Mouse (Mus musculus): ENCODE measurements around the gene Sipa1. TPM values are rescaled to one million over a fixed set of nuclear protein-coding genes. Genes with fewer than 3 reads are reported as not detected.
"Not testable (repeated sequence)": the region's sequence is repeated elsewhere in the genome, so short reads cannot be mapped to it uniquely, and the experiment has no call there.

The Sipa1 gene
- total and polyA plus RNA-seq, 3 experiments = 10.3 to 88.4 (median 33.7) TPM

- TF ChIP-seq GATA1 (IDR thresholded peaks at IDR 0.05; ENCODE audit: borderline replicate concordance, low read length) (no peak), GATA2 (IDR thresholded peaks at IDR 0.05; ENCODE audit: borderline replicate concordance, low read depth, low read length) (no peak), TAL1 (conservative IDR thresholded peaks at IDR 0.05; ENCODE audit: low read depth, low read length) (no peak), POLR2AphosphoS5 (IDR thresholded peaks at IDR 0.05; ENCODE audit: insufficient replicate concordance, low read depth, low read length) (no peak), CTCF (IDR thresholded peaks at IDR 0.05; ENCODE audit: low read depth, low read length) (no peak)
- H3K4me3 ChIP-seq (ENCODE audit: low read depth, low read length) = peak within 1 kb of the TSS; percentile 86
- DNase-seq (ENCODE audit: low spot score) (peak; percentile 95), ATAC-seq (ENCODE audit: extremely low read depth, insufficient number of reproducible peaks, low FRiP score, poor library complexity, severe bottlenecking) (peak; percentile 72)
- H3K36me3 ChIP-seq (replicated peaks) = peaks cover 73% of the 10 kb centered on the region
- H3K4me1 ChIP-seq (ENCODE audit: insufficient read depth, low read depth, low read length) = peaks cover 67% of the 10 kb centered on the region
- no peaks in the 10 kb centered on the region for H3K9me3 ChIP-seq (replicated peaks)
- no peaks in the 10 kb centered on the region for H3K27me3 ChIP-seq (ENCODE audit: insufficient read depth, low read length)
These were observed 24.9 kb upstream of the Sipa1 start, which contains the start of the genes Map3k11 and Pcnx3 for GRCm38 (mm10) chr19:5688200-5689087. Gene Map3k11, plus strand, starts transcription at chr19:5688742. Gene Pcnx3, minus strand, starts transcription at chr19:5688908.

GRCm38 (mm10) chr19:5687738-5688137, 24.2 kb upstream of the Sipa1 start:
- DNase-seq (ENCODE audit: low spot score) (no peak), ATAC-seq (ENCODE audit: extremely low read depth, insufficient number of reproducible peaks, low FRiP score, poor library complexity, severe bottlenecking) (no peak)
- H3K9me3 ChIP-seq (replicated peaks) = no peaks in the 10 kb centered on the region
- H3K4me1 ChIP-seq (ENCODE audit: insufficient read depth, low read depth, low read length) = peaks cover 66% of the 10 kb centered on the region
- H3K36me3 ChIP-seq (replicated peaks) = peaks cover 73% of the 10 kb centered on the region
- no peaks in the 10 kb centered on the region for H3K27me3 ChIP-seq (ENCODE audit: insufficient read depth, low read length)
- no peak for TF ChIP-seq GATA1 (IDR thresholded peaks at IDR 0.05; ENCODE audit: borderline replicate concordance, low read length)
- peak overlapping the region; percentile 86 for H3K4me3 ChIP-seq (ENCODE audit: low read depth, low read length)

- Histone ChIP-seq H3K36me3 (replicated peaks) (peaks cover 73% of the 10 kb centered on the region), H3K4me3 (ENCODE audit: low read depth, low read length) (peak overlapping the region; percentile 86; the same call in 1 of the 2 replicates), H3K4me1 (ENCODE audit: insufficient read depth, low read depth, low read length) (peaks cover 58% of the 10 kb centered on the region)
- H3K9me3 ChIP-seq (replicated peaks); ATAC-seq (ENCODE audit: extremely low read depth, insufficient number of reproducible peaks, low FRiP score, poor library complexity, severe bottlenecking); DNase-seq (ENCODE audit: low spot score); H3K27me3 ChIP-seq (ENCODE audit: insufficient read depth, low read length): not testable (repeated sequence)
These were observed 23.4 kb upstream of the Sipa1 start for GRCm38 (mm10) chr19:5686954-5687353.

GRCm38 (mm10) chr19:5686437-5686836, 22.9 kb upstream of the Sipa1 start:
- DNase-seq (ENCODE audit: low spot score) = no peak
- TF ChIP-seq CTCF (IDR thresholded peaks at IDR 0.05; ENCODE audit: low read depth, low read length) (no peak), GATA2 (IDR thresholded peaks at IDR 0.05; ENCODE audit: borderline replicate concordance, low read depth, low read length) (no peak), POLR2AphosphoS5 (IDR thresholded peaks at IDR 0.05; ENCODE audit: insufficient replicate concordance, low read depth, low read length) (no peak), GATA1 (IDR thresholded peaks at IDR 0.05; ENCODE audit: borderline replicate concordance, low read length) (no peak)
- ATAC-seq (ENCODE audit: extremely low read depth, insufficient number of reproducible peaks, low FRiP score, poor library complexity, severe bottlenecking) = no peak
- no peaks in the 10 kb centered on the region for H3K27me3 ChIP-seq (ENCODE audit: insufficient read depth, low read length)
- no peak overlapping the region for H3K4me3 ChIP-seq (ENCODE audit: low read depth, low read length)
- peaks cover 73% of the 10 kb centered on the region for H3K36me3 ChIP-seq (replicated peaks)
- no peaks in the 10 kb centered on the region for H3K9me3 ChIP-seq (replicated peaks)
- peaks cover 53% of the 10 kb centered on the region for H3K4me1 ChIP-seq (ENCODE audit: insufficient read depth, low read depth, low read length)

GRCm38 (mm10) chr19:5685861-5686260, 22.4 kb upstream of the Sipa1 start:
- TF ChIP-seq CTCF (IDR thresholded peaks at IDR 0.05; ENCODE audit: low read depth, low read length) = no peak
- no peak for TF ChIP-seq TAL1 (conservative IDR thresholded peaks at IDR 0.05; ENCODE audit: low read depth, low read length)
- no peak for TF ChIP-seq GATA1 (IDR thresholded peaks at IDR 0.05; ENCODE audit: borderline replicate concordance, low read length)
- peaks cover 73% of the 10 kb centered on the region for H3K36me3 ChIP-seq (replicated peaks)
- H3K4me1 ChIP-seq (ENCODE audit: insufficient read depth, low read depth, low read length) = peaks cover 47% of the 10 kb centered on the region
- no peaks in the 10 kb centered on the region for H3K27me3 ChIP-seq (ENCODE audit: insufficient read depth, low read length)
- no peak for ATAC-seq (ENCODE audit: extremely low read depth, insufficient number of reproducible peaks, low FRiP score, poor library complexity, severe bottlenecking)
- no peak for DNase-seq (ENCODE audit: low spot score)
- H3K4me3 ChIP-seq (ENCODE audit: low read depth, low read length) = no peak overlapping the region
- no peaks in the 10 kb centered on the region for H3K9me3 ChIP-seq (replicated peaks)

GRCm38 (mm10) chr19:5685431-5685830, 21.9 kb upstream of the Sipa1 start:
- Histone ChIP-seq H3K9me3 (replicated peaks) (no peaks in the 10 kb centered on the region), H3K36me3 (replicated peaks) (peaks cover 73% of the 10 kb centered on the region), H3K4me1 (ENCODE audit: insufficient read depth, low read depth, low read length) (peaks cover 43% of the 10 kb centered on the region), H3K4me3 (ENCODE audit: low read depth, low read length) (no peak overlapping the region), H3K27me3 (ENCODE audit: insufficient read depth, low read length) (no peaks in the 10 kb centered on the region)
- DNase-seq (ENCODE audit: low spot score) (no peak), ATAC-seq (ENCODE audit: extremely low read depth, insufficient number of reproducible peaks, low FRiP score, poor library complexity, severe bottlenecking) (no peak)
- TF ChIP-seq TAL1 (conservative IDR thresholded peaks at IDR 0.05; ENCODE audit: low read depth, low read length) (no peak), GATA1 (IDR thresholded peaks at IDR 0.05; ENCODE audit: borderline replicate concordance, low read length) (no peak), CTCF (IDR thresholded peaks at IDR 0.05; ENCODE audit: low read depth, low read length) (no peak), GATA2 (IDR thresholded peaks at IDR 0.05; ENCODE audit: borderline replicate concordance, low read depth, low read length) (no peak)

- Histone ChIP-seq H3K9me3 (replicated peaks) (no peaks in the 10 kb centered on the region), H3K36me3 (replicated peaks) (peaks cover 74% of the 10 kb centered on the region), H3K4me3 (ENCODE audit: low read depth, low read length) (no peak overlapping the region; the same call in 1 of the 2 replicates), H3K4me1 (ENCODE audit: insufficient read depth, low read depth, low read length) (peaks cover 39% of the 10 kb centered on the region), H3K27me3 (ENCODE audit: insufficient read depth, low read length) (no peaks in the 10 kb centered on the region)
- TF ChIP-seq POLR2AphosphoS5 (IDR thresholded peaks at IDR 0.05; ENCODE audit: insufficient replicate concordance, low read depth, low read length) (no peak), GATA2 (IDR thresholded peaks at IDR 0.05; ENCODE audit: borderline replicate concordance, low read depth, low read length) (no peak), TAL1 (conservative IDR thresholded peaks at IDR 0.05; ENCODE audit: low read depth, low read length) (no peak), CTCF (IDR thresholded peaks at IDR 0.05; ENCODE audit: low read depth, low read length) (no peak), GATA1 (IDR thresholded peaks at IDR 0.05; ENCODE audit: borderline replicate concordance, low read length) (no peak)
- DNase-seq (ENCODE audit: low spot score) = no peak
- ATAC-seq (ENCODE audit: extremely low read depth, insufficient number of reproducible peaks, low FRiP score, poor library complexity, severe bottlenecking) = no peak
These were observed 21.5 kb upstream of the Sipa1 start for GRCm38 (mm10) chr19:5684985-5685384.
